Mouse (Mus musculus) telencephalon, adult 2 months (tissue): Measurements from ENCODE around the gene Slc38a3.

Experiments
- DNase-seq: peaks from one replicate; pipeline ENCODE4 v3.0.0-alpha.2; 2011; ENCODE audit warnings: low read depth, low spot score

The Slc38a3 gene

GRCm38 (mm10) chr9:107696106-107696479, 26.8 kb upstream of the Slc38a3 start:
- no peak for DNase-seq

DNA sequence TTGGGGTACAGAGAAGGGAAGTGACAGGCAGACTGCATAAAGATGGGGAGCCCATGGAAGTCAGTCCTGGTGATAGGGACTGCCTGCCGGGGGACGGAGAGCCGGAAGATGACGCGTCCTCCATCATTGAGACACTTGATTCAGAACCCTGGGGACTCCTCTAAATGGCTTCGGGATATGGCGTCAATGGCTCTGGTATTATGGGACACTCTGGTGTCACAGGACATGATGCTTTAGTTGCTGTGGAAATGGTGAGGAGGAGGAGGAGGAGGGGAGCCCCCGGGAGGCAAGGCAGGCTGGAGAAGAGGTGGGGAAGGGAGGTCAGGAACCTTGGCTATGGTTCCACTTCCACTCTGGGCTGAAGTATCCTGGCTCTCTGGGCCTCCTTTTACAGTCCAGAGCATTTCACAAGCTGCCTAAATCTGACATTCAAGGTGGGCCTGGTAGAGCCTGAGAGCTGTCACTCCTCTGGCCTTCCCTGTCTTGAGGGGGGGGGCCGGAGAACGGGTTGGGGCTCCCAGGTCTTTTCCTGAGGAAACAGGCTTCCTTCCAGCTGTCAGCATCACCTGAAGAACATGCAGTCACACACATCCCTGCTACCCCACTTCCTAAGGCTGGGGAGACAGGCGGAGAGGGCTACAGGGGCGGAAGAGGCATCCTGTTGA, 26.2 kb upstream of the Slc38a3 start:
- DNase-seq, result no peak

GRCm38 (mm10) chr9:107694627-107695026, 25.3 kb upstream of the Slc38a3 start:
- no peak for DNase-seq

DNA sequence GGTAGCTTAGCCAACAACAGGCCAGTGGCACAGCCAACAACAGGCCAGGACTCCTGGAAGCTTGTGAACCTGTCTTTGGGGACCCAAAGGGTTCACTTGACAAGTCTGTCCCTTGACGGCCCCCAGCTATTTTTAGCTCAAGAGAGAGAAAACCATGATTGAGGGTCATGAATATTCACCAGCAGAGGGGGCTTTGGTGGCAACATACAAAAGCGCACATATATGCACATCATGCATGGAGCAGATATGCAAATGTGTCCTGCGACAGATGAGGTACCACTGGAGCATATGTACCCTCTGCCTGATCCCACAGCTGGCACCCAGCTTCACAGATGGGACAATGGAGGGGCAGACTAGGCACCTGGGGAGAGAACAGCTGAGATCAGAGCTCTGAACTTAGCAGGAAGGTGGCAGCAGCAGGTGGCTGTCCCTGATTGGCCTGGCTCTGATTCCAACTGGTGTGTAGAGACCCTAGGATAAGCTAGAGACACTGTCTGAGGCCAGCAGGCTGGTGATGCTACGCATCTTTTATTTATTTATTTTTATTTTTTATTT, 24.2 kb upstream of the Slc38a3 start:
- DNase-seq, result no peak

DNA sequence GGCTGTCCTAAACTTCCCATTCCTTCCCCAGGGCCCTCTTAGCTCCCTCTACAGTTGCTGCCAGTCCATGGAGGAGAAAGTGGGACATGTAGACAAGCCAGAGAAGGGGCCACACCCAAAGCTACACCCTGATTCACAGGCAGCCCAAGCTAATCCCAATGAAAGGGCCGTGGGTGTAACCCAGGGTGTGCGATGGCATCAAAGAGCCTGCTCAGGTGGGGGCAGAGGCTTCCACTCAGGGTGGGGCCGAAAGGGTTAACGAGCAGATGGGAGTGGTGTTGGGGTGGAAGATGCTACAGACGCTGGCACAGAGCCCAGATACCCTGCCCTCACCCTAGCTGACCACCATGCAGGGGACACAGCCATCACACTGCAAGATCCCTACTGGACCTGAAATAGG, 23.5 kb upstream of the Slc38a3 start:
- DNase-seq, result no peak

- DNase-seq, result no peak
These were observed 21.1 kb upstream of the Slc38a3 start for GRCm38 (mm10) chr9:107690391-107690790.

DNA sequence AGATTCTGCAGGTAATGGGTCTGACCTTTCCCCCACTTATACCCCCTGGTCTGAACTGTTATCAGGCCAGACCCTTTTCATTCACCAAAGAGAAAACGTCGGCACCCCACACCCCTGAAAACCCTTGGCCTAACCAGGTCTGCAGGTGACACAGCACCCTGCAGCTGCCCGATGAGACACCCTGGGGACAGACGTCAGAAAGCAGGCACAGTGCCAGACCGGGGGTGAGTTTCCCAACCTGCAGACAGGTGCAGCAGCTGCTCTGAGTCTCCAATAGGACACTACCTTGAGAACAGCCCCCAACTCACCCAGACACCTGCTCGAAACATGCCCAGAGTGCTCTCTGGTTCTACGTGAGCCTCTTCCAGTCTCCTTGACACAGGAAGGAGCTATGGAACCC, 19.6 kb upstream of the Slc38a3 start:
- DNase-seq, result no peak

- DNase-seq, result no peak
These were observed 19.1 kb upstream of the Slc38a3 start for GRCm38 (mm10) chr9:107688415-107688814.

- no peak for DNase-seq
These were observed 16.1 kb upstream of the Slc38a3 start for GRCm38 (mm10) chr9:107685231-107685981.

GRCm38 (mm10) chr9:107682405-107682804, 13.1 kb upstream of the Slc38a3 start:
- DNase-seq, result no peak

DNA sequence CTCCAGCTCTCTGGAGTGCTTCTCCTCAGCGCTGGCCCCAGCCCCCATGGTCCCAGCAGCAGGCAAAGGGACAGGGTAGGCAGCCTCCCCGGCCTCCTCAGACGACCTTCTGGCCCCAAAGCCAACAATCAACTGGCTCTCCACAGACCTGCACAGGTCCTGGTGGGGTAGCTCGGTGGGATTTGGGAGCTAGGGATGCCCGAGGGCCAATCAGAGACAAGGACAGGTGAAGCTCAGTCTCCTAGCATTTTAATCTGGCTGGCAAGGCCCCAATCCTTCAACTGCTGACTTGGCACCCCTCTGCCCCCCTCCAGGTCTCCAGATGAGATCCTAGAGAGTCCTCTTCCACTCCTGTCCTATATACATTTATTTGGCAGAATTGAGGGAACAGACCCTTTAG, 10.2 kb upstream of the Slc38a3 start, which contains the start of gene Gnat1:
TSS of gene Gnat1 (minus strand) at position 212 of the 400 bp plus-strand sequence.
- no peak for DNase-seq

- DNase-seq, result no peak
These were observed 9.5 kb upstream of the Slc38a3 start for GRCm38 (mm10) chr9:107678861-107679260.

DNA sequence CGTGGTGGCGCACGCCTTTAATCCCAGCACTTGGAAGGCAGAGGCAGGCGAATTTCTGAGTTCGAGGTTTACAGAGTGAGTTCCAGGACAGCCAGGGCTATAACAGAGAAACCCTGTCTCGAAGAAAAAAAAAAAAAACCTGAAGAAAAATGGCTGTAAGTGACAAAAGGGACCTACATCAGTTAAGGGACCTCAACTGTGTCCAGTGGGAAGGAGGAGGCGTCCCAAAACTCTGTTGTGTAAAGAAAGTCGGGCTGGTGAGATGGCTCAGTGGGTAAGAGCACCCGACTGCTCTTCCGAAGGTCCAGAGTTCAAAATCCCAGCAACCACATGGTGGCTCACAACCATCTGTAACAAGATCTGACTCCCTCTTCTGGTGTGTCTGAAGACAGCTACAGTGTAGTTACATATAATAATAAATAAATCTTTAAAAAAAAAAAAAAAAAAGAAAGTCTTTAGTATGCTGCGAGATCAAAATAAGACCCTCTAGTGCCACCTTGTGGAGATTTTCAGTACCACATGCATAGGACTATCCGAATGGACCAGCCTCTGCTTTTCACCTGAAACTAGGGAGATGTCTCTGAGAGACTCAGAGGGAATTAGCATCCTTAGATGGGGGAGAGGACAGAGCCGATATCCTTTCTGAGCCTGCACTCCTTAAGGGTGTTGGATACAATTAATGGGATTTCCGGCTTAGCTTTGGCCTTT, 8.6 kb upstream of the Slc38a3 start:
- peak; percentile 38 for DNase-seq

DNA sequence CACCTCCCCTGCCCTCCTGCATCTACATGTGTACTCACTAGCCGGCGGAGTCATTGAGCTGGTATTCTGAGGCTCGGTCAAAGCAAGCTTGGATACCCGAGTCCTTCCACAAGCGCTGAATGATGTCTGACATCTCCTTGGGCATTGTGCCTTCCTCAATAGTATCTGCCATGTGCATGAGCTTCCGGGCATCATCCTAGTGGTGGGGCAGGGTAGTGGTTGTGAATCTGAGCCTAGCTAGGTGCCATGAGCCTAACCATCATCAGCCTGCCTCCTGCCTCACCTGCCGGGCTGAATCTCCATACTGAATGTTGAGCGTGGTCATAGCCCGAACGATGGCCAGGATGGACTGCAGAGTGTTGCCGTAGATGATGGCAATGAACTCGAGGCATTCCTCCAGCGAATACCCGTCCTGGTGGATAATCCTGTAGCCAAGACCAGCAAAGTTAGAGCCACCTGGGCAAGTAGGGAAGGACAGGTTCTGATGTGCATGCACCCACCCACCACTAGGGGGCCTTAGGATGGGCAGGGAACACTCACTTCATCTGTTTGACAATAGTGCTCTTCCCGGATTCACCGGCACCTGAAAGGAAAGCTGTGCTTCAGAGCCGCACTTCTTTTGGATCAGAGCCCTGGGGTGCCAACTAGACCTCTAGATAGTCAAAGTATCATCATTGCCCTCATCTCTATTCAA, 7.9 kb upstream of the Slc38a3 start:
- DNase-seq, result no peak

GRCm38 (mm10) chr9:107676302-107676701, 7.0 kb upstream of the Slc38a3 start:
- DNase-seq, result no peak

GRCm38 (mm10) chr9:107675671-107676301, 6.5 kb upstream of the Slc38a3 start:
- DNase-seq, result peak; percentile 18

DNA sequence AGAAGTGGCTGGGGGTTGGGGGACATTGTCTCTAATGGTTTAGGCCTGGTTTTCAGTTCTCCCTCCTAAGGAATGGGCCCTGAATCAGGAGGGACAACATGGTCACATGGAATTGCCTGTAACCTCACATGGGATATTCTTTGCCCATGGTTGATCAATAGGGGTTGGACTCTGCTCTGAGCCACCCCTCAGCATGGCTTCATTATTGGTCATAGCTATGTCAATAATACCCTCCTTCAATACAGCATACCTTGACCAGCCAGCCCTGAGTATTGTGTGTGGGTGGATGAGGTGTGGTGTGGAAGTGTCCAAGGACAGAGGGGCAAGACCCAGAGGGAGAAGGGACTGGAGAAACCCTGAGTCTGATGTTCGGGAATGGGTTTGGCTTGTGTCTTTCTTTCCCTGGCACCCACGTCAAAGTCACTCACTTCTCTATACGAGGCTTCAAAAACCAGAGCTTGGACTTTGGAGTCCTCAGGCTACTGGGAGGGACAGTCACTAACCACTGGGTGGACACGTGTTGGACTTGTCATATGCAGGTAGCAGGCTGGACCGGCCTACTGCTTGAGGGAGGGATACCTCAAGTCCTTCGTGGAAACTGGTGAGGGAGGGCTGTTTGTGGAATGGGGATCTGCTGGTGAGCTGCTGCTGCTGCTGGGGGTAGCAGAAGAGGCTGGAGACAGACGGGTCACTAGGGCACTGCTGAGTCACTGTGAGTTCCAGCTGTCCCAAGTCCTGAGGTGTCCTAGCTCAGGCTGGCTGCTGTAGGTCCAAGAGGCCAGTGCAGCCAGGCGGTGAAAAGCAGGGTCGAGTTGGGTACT, 5.5 kb upstream of the Slc38a3 start:
- no peak for DNase-seq

DNA sequence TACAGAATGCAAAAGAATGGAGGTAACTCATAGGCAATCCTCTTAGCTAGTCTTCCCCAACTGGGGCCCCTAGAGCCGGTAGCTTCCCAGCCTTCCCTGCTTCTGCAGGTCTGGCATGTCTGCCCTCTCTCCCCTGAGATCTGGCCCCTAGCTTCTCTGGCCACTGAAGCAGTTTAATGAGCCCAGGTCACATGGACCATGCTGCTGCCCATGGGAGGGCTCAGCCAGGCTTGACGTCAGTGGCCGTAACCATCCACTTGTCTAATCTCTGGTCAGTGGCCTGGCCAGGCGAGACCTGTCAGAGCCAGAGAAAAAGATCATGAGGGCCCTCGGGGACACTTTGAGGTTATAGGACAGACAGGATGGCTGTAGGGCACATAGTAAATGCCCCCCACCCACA, 929 bp upstream of the Slc38a3 start:
- DNase-seq, result no peak

GRCm38 (mm10) chr9:107668916-107669315, 414 bp downstream of the Slc38a3 start:
- no peak for DNase-seq

GRCm38 (mm10) chr9:107668011-107668410, 1.3 kb downstream of the Slc38a3 start:
- no peak for DNase-seq
